Comparison of ENCODE assay signal across 8 mouse cellular contexts in genomic region chr19:10402771-10403494, GRCm38 (mm10). TPM values are rescaled to one million over a fixed set of nuclear protein-coding genes. Genes with fewer than 3 reads are reported as not detected.
DNase-seq lines count a peak whose midpoint lies in the region; ATAC-seq and TF ChIP-seq lines count a peak whose summit lies in the region.

No protein-coding gene starts in this region.

- no peak overlapping the region for H3K9ac ChIP-seq in midbrain, embryonic 14.5 days (replicated peaks; ENCODE audit: low read length)
- no peak overlapping the region for H3K9ac ChIP-seq in midbrain, embryonic 11.5 days (ENCODE audit: low read length)
- no peak overlapping the region for H3K9ac ChIP-seq in liver, adult 2 months (ENCODE audit: low read depth, low read length)

- H3K27ac ChIP-seq in midbrain, embryonic 14.5 days (replicated peaks; ENCODE audit: low read depth, low read length) = no peak overlapping the region
- no peak overlapping the region for H3K27ac ChIP-seq in midbrain, embryonic 11.5 days (ENCODE audit: low read depth, low read length)
- no peak overlapping the region for H3K27ac ChIP-seq in kidney, adult 2 months (ENCODE audit: insufficient read depth, low read depth, low read length)
- no peak overlapping the region for H3K27ac ChIP-seq in liver, adult 2 months (replicated peaks; ENCODE audit: insufficient read depth, low read depth, low read length)

- DNase-seq in midbrain, embryonic 14.5 days = peak; percentile 58
- DNase-seq in midbrain, embryonic 11.5 days (ENCODE audit: low spot score, missing footprints) = no peak
- DNase-seq in adrenal gland, adult 2 months = peak; percentile 63
- DNase-seq in embryo, embryonic 11 days = peak; percentile 86
- DNase-seq in kidney, adult 2 months = peak; percentile 57
- DNase-seq in liver, adult 2 months (ENCODE audit: extremely low read depth, low read depth, low spot score) = peak; percentile 18
- DNase-seq in ovary, postnatal 14 days (ENCODE audit: low spot score) = peak; percentile 73

- TF ChIP-seq CTCF in kidney, adult 2 months (conservative IDR thresholded peaks at IDR 0.05; ENCODE audit: insufficient read depth, insufficient read length, low read depth, low read length) = no peak
- 0 out of 2 replicates have a peak, but pooled peaks have one; percentile 10 for TF ChIP-seq CTCF in liver, adult 2 months (IDR thresholded peaks at IDR 0.05; ENCODE audit: low read depth, low read length)

- H3K79me2 ChIP-seq in liver, adult 2 months (ENCODE audit: control insufficient read depth, insufficient read depth, low read length) = no peaks in the 10 kb centered on the region

- no peaks in the 10 kb centered on the region for H3K36me3 ChIP-seq in midbrain, embryonic 14.5 days (ENCODE audit: control insufficient read depth, insufficient read depth, low read length)
- H3K36me3 ChIP-seq in midbrain, embryonic 11.5 days (ENCODE audit: control insufficient read depth, insufficient read depth, low read length) = no peaks in the 10 kb centered on the region
- H3K36me3 ChIP-seq in kidney, adult 2 months (ENCODE audit: control insufficient read depth, insufficient read depth, low read length) = no peaks in the 10 kb centered on the region
- no peaks in the 10 kb centered on the region for H3K36me3 ChIP-seq in liver, adult 2 months (ENCODE audit: control insufficient read depth, insufficient read depth, low read length)

- 31% methylated on average over 16 of the region's 16 CpGs for WGBS in midbrain, embryonic 14.5 days
- WGBS in midbrain, embryonic 11.5 days = 29% methylated on average over 16 of the region's 16 CpGs
- 28% methylated on average over 16 of the region's 16 CpGs for WGBS in kidney, adult 2 months
- WGBS in liver, adult 2 months = 25% methylated on average over 16 of the region's 16 CpGs

- H3K4me3 ChIP-seq in midbrain, embryonic 14.5 days (replicated peaks; ENCODE audit: low read depth, low read length) = no peak overlapping the region
- H3K4me3 ChIP-seq in midbrain, embryonic 11.5 days (ENCODE audit: low read depth, low read length) = no peak overlapping the region
- no peak overlapping the region for H3K4me3 ChIP-seq in kidney, adult 2 months (ENCODE audit: insufficient read depth, low read depth, low read length)
- no peak overlapping the region for H3K4me3 ChIP-seq in liver, adult 2 months (ENCODE audit: insufficient read depth, low read depth, low read length)

- no peaks in the 10 kb centered on the region for H3K9me3 ChIP-seq in midbrain, embryonic 14.5 days (ENCODE audit: control insufficient read depth, low read length)
- no peaks in the 10 kb centered on the region for H3K9me3 ChIP-seq in midbrain, embryonic 11.5 days (ENCODE audit: control insufficient read depth, low read length)

- no peak for ATAC-seq in midbrain, embryonic 14.5 days (ENCODE audit: low FRiP score, low TSS enrichment)
- no peak for ATAC-seq in midbrain, embryonic 11.5 days (ENCODE audit: low FRiP score)
- no peak for ATAC-seq in activated CD4-positive, CD25-positive, alpha-beta regulatory T cell, adult 4 months

- no peak for TF ChIP-seq POLR2A in kidney, adult 2 months (IDR thresholded peaks at IDR 0.05; ENCODE audit: low read depth, low read length)
- no peak for TF ChIP-seq POLR2A in liver, adult 2 months (IDR thresholded peaks at IDR 0.05; ENCODE audit: extremely low read depth, insufficient read depth, low read length)

- no peak overlapping the region for H3K4me2 ChIP-seq in midbrain, embryonic 14.5 days (ENCODE audit: low read length)
- no peak overlapping the region for H3K4me2 ChIP-seq in midbrain, embryonic 11.5 days

- H3K4me1 ChIP-seq in midbrain, embryonic 14.5 days (ENCODE audit: control insufficient read depth, insufficient read depth, low read length) = peaks cover 16% of the 10 kb centered on the region
- H3K4me1 ChIP-seq in midbrain, embryonic 11.5 days (ENCODE audit: control insufficient read depth, insufficient read depth, low read length) = 0 out of 2 replicates have a peak, but pooled peaks cover 2% of the 10 kb centered on the region
- H3K4me1 ChIP-seq in kidney, adult 2 months (ENCODE audit: control insufficient read depth, insufficient read depth, low read length) = no peaks in the 10 kb centered on the region
- no peaks in the 10 kb centered on the region for H3K4me1 ChIP-seq in liver, adult 2 months (ENCODE audit: control insufficient read depth, insufficient read depth, low read length)

- no peaks in the 10 kb centered on the region for H3K27me3 ChIP-seq in midbrain, embryonic 14.5 days (ENCODE audit: control insufficient read depth, insufficient read depth, low read length)
- H3K27me3 ChIP-seq in midbrain, embryonic 11.5 days (ENCODE audit: control insufficient read depth, insufficient read depth, low read length) = no peaks in the 10 kb centered on the region
- H3K27me3 ChIP-seq in kidney, adult 2 months (replicated peaks; ENCODE audit: control insufficient read depth, insufficient read depth, low read length) = no peaks in the 10 kb centered on the region
- H3K27me3 ChIP-seq in liver, adult 2 months (ENCODE audit: control insufficient read depth, insufficient read depth, low read length) = no peaks in the 10 kb centered on the region

RNA-seq across cellular contexts. Expression of gene Syt7, which starts 14.0 kb away (rescaled TPM):
- 10.1 and 15.4 TPM in 2 replicates for polyA plus RNA-seq in midbrain, embryonic 14.5 days (2014; fragmentation: Nextera tagmentation; extraction: Ambion mirVana)
- 3.0 and 3.9 TPM in 2 replicates for polyA plus RNA-seq in midbrain, embryonic 11.5 days (2014; fragmentation: Nextera tagmentation; extraction: Ambion mirVana)
- total RNA-seq in adrenal gland, adult 2 months (2021) = 10 to 100 TPM; 27.2 to 38.3 TPM
- 12.2 and 13.5 TPM in 2 replicates for polyA plus RNA-seq in adrenal gland, adult 2 months (2012; rRNA removed)
- polyA plus RNA-seq in kidney, adult 2 months (2012; rRNA removed) = 4.0 and 4.6 TPM in 2 replicates
- 0.28 and 0.34 TPM in 2 replicates for total RNA-seq in liver, adult 2 months (2014; rRNA removed)
- 0.45 and 0.62 TPM in 2 replicates for polyA plus RNA-seq in liver, adult 2 months (2012; rRNA removed)
- polyA plus RNA-seq in activated CD4-positive, CD25-positive, alpha-beta regulatory T cell, adult 4 months (2017; shearing (Covaris generic)) = under 1 TPM in 1 of 2 experiments, not detected in 1; 0.05 TPM

RNA-seq across cellular contexts. Expression of gene Lrrc10b, which starts 54.3 kb away (rescaled TPM):
- polyA plus RNA-seq in midbrain, embryonic 14.5 days (2014; fragmentation: Nextera tagmentation; extraction: Ambion mirVana) = 0.91 and 1.1 TPM in 2 replicates
- polyA plus RNA-seq in midbrain, embryonic 11.5 days (2014; fragmentation: Nextera tagmentation; extraction: Ambion mirVana) = 0.55 and 0.59 TPM in 2 replicates
- 1 to 10 TPM; 3.3 to 5.0 TPM for total RNA-seq in adrenal gland, adult 2 months (2021)
- 2.8 and 6.1 TPM in 2 replicates for polyA plus RNA-seq in adrenal gland, adult 2 months (2012; rRNA removed)
- 0.39 and 0.94 TPM in 2 replicates for polyA plus RNA-seq in kidney, adult 2 months (2012; rRNA removed)
- not detected in 2 replicates for total RNA-seq in liver, adult 2 months (2014; rRNA removed)
- polyA plus RNA-seq in liver, adult 2 months (2012; rRNA removed) = not detected in 2 replicates
- not detected for polyA plus RNA-seq in activated CD4-positive, CD25-positive, alpha-beta regulatory T cell, adult 4 months (2017; shearing (Covaris generic))
